Mouse (Mus musculus) forebrain, embryonic 13.5 days (tissue): ENCODE data around the gene Mapk14. TPM values are rescaled to one million over a fixed set of nuclear protein-coding genes. Genes with fewer than 3 reads are reported as not detected.
"Not testable (repeated sequence)": the region's sequence is repeated elsewhere in the genome, so short reads cannot be mapped to it uniquely, and the experiment has no call there.

Experiments
- ATAC-seq: fragments of 200-750 bp; cut with Nextera tagmentation; 2 replicates; pipeline ENCODE4 v1.8.0; 2017
- H3K27ac ChIP-seq: fragments of 300-500 bp; sonication (generic); 2 replicates; pipeline ENCODE4 v1.5.1; 2015; ENCODE audit warnings: inconsistent platforms, mild to moderate bottlenecking, moderate library complexity
- H3K27me3 ChIP-seq: fragments of 300-500 bp; sonication (generic); 2 replicates; pipeline ENCODE4 v1.6.1; 2015; ENCODE audit warnings: mild to moderate bottlenecking, inconsistent platforms
- H3K36me3 ChIP-seq: fragments of 300-500 bp; sonication (generic); 2 replicates; pipeline ENCODE4 v1.6.1; 2015; ENCODE audit warnings: mild to moderate bottlenecking, inconsistent platforms; ENCODE audit not compliant: poor library complexity, severe bottlenecking
- H3K4me1 ChIP-seq: fragments of 300-500 bp; sonication (generic); 2 replicates; pipeline ENCODE4 v1.6.1; 2015; ENCODE audit warnings: inconsistent platforms
- H3K4me2 ChIP-seq: fragments of 300-500 bp; sonication (generic); 2 replicates; pipeline ENCODE4 v1.6.1; 2015; ENCODE audit warnings: inconsistent platforms, mild to moderate bottlenecking, moderate library complexity
- H3K4me3 ChIP-seq: fragments of 300-500 bp; sonication (generic); 2 replicates; pipeline ENCODE4 v1.5.1; 2015; ENCODE audit warnings: mild to moderate bottlenecking, inconsistent platforms
- H3K9ac ChIP-seq: fragments of 300-500 bp; sonication (generic); 2 replicates; pipeline ENCODE4 v1.6.1; 2015; ENCODE audit warnings: mild to moderate bottlenecking, inconsistent platforms
- H3K9me3 ChIP-seq: fragments of 300-500 bp; sonication (generic); replicated peaks from 2 replicates; pipeline ENCODE4 v1.6.1; 2016; ENCODE audit warnings: inconsistent platforms
- WGBS: fragments of 180-500 bp; shearing (Covaris S2); methylation state at CpG from one replicate; pipeline ENCODE4 v1.1.7; 2015; 5-methylcytosine and 5-hydroxymethylcytosine counted together
- polyA plus RNA-seq: library from polyadenylated mRNA; unstranded; fragments of >200 nt; fragmentation: Nextera tagmentation; extraction: Ambion mirVana; gene quantifications from 2 replicates; pipeline ENCODE4 v1.2.1, GENCODE M21; 2015

The Mapk14 gene
- polyA plus RNA-seq, 1 experiment from 2014 or later = 27.1 TPM

DNA sequence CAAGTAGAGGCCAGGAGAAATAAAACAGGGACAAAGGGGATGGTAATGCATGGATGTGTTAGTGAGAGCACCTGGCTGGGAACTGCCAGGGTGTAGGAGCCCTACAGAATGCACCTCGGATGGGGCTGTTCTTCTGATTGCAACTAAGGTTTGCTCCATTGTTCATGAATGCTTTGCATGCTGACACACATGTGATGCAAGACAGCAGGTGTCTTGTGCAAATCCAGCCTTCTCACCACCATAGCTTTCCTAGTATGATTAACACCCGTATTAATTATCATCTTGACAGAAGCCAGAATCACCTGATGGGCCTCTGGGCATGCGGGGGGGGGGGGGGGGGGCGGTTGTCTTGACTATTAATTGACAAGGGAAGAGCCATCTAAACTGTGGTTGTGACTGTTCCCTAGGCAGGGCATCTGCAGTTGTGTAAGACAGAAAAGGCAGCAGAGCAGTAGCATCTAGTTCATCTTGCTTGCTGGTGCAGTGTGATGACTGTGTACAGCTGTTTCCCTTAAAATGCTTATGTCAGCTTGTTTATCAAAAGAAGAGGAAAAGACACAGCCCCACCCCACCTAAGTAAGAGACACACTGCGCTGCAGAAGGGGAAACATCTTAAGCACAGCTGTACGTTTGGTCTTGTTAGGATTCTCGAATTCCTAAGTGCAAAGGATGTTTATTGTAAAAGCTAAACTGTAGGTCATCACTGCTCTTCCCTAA, 24.9 kb downstream of the Mapk14 start:
- 68% methylated on average over 6 of the region's 7 CpGs for WGBS

DNA sequence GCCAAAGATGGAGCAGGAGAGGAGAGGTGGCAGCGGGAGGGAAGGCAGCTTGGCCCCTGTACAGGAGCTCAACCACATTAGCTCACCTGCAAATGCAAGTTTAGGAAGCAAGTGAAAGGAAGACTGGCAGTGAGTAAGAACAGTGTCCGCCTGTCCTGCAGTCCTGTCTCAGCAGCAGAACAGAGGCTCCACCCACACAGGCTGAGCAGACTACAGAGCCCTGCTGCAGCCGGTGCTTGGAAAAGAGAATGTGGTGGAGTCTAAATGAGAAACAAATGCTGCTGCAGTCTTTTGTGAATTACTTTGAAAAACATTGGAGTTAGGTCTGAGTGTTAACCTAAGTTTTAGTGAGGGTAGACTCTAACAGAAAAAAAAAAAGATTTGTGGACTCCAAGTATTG, 26.4 kb downstream of the Mapk14 start:
- no peaks in the 10 kb centered on the region for H3K9me3 ChIP-seq
- peaks cover 59% of the 10 kb centered on the region for H3K36me3 ChIP-seq
- 74% methylated on average over 3 of the region's 3 CpGs for WGBS
- H3K4me1 ChIP-seq = no peaks in the 10 kb centered on the region
- no peaks in the 10 kb centered on the region for H3K27me3 ChIP-seq
- H3K9ac ChIP-seq = no peak overlapping the region
- H3K27ac ChIP-seq = no peak overlapping the region
- ATAC-seq = no peak
- H3K4me2 ChIP-seq = no peak overlapping the region
- H3K4me3 ChIP-seq = no peak overlapping the region

More for the DNA sequence above, 24.9 kb downstream of the Mapk14 start:
- Histone ChIP-seq H3K36me3 (peaks cover 47% of the 10 kb centered on the region), H3K4me1 (no peaks in the 10 kb centered on the region), H3K4me2 (no peak overlapping the region), H3K27me3 (no peaks in the 10 kb centered on the region), H3K4me3 (no peak overlapping the region), H3K9ac (no peak overlapping the region), H3K9me3 (no peaks in the 10 kb centered on the region), H3K27ac (no peak overlapping the region)
- ATAC-seq = no peak

DNA sequence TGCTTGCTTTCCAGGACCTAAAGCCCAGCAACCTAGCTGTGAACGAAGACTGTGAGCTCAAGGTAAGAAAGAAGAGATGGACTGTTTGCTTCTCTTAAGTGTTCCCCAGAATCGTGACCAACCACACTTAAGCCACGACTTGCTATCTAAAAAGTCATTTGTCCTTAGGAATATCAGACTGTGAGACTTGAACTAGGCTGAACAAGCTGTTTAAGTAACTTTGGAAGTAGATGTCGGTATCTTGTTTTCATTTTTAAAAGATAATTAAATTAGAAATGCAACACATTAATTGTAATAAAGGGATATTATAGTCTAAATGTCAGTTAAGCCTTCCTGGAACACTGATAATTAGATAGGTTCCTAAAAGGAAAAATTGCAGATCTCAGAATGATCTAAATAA, 34.7 kb downstream of the Mapk14 start, which contains the start of gene AC170998.1:
TSS of gene AC170998.1 (plus strand) at position 301 of the 400 bp plus-strand sequence.
- WGBS = 95% methylated on average over 4 of the region's 4 CpGs
- peaks cover 82% of the 10 kb centered on the region for H3K36me3 ChIP-seq
- no peak within 1 kb of the TSS for H3K4me2 ChIP-seq
- ATAC-seq = no peak
- no peak within 1 kb of the TSS for H3K9ac ChIP-seq
- H3K27me3 ChIP-seq = no peaks in the 10 kb centered on the region
- no peaks in the 10 kb centered on the region for H3K4me1 ChIP-seq
- no peaks in the 10 kb centered on the region for H3K9me3 ChIP-seq
- no peak within 1 kb of the TSS for H3K4me3 ChIP-seq
- H3K27ac ChIP-seq = no peak within 1 kb of the TSS

DNA sequence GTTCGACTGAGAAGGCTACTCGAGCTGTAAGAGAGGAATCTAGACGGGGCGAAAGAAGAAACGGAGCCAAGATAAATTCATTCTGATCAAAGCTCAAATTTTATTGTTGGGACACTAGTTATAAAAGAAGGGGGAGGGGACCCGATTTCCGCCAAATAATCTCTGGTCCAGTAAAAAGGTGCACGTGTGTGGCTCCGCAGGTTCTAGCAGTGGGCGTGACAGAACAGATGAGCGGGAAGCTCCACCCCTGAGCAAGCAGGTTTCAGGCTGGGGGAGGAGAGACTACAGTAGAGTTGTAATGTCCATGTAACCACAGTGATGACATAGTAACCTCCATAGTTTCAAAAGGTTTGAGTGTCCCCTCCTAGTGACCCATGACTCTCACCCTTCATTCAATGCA, 36.4 kb downstream of the Mapk14 start:
- not testable (repeated sequence) for H3K4me3 ChIP-seq, ATAC-seq, H3K27me3 ChIP-seq, H3K4me1 ChIP-seq, H3K27ac ChIP-seq, H3K4me2 ChIP-seq, H3K9ac ChIP-seq, H3K9me3 ChIP-seq
- H3K36me3 ChIP-seq = peaks cover 86% of the 10 kb centered on the region
- 92% methylated on average over 11 of the region's 11 CpGs for WGBS

DNA sequence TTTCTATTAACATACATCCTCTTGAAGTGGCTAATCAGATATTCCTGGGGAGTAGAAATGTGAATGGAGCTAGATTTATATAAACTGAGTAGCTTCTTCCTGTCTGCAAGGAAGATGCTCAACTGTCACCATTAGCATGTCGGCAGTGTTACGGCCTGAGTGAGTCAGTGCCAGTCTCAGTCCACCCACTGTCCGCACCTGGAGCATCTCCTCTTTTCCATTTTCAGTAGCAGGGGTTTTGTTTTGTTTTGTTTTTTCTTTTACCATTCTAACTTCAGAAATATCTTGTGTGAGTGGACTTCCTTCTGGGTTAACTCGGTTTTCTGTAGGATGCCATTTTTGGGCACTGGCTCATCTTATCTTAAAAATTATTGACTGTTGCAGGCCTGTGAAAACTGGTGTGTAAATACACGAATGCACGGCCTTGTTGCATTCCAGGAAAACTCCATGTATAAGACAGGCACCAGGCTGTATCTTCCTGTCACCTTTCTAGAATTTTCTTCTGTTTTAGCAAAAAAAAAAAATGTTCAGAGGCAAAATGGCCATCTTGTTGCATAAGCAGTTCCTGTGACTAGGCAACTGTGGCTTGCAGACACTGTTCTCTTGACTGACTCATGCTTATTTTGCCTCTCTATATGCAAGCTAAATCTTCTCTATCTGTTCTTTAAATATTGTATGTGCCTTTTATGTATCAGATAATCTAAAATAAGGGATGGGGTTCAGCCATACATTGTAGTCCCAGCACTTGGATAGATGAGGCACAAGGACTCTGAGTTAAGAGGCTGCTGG, 44.4 kb downstream of the Mapk14 start:
- H3K4me2 ChIP-seq = no peak overlapping the region
- no peaks in the 10 kb centered on the region for H3K27me3 ChIP-seq
- WGBS = 95% methylated on average over 6 of the region's 6 CpGs
- no peaks in the 10 kb centered on the region for H3K4me1 ChIP-seq
- peaks cover 49% of the 10 kb centered on the region for H3K36me3 ChIP-seq
- H3K4me3 ChIP-seq = no peak overlapping the region
- no peaks in the 10 kb centered on the region for H3K9me3 ChIP-seq
- ATAC-seq = no peak
- H3K9ac ChIP-seq = no peak overlapping the region
- H3K27ac ChIP-seq = no peak overlapping the region

DNA sequence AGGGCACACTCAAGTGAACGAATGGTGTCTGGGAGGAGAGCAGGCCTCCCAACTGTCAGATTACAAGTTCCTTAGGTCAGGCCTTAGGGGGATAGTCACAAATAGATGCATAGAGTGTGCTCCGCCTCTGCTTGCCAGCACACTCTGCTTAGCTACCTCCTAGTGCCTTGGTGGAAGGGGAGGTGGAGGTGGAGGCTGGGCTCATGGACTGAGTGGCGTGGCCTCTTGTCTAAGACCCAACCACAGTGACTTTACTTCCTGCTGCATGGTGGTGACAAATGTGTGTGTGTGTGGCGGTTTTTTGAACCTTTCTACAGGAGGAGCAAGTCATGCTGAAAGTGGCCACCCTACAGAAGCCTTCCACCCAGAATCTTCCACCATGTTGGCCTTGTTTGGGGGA, 45.4 kb downstream of the Mapk14 start:
- H3K27me3 ChIP-seq = no peaks in the 10 kb centered on the region
- no peaks in the 10 kb centered on the region for H3K9me3 ChIP-seq
- H3K4me3 ChIP-seq = no peak overlapping the region
- H3K4me2 ChIP-seq = no peak overlapping the region
- ATAC-seq = no peak
- no peak overlapping the region for H3K27ac ChIP-seq
- H3K36me3 ChIP-seq = peaks cover 49% of the 10 kb centered on the region
- H3K9ac ChIP-seq = no peak overlapping the region
- H3K4me1 ChIP-seq = no peaks in the 10 kb centered on the region
- 90% methylated on average over 4 of the region's 4 CpGs for WGBS

DNA sequence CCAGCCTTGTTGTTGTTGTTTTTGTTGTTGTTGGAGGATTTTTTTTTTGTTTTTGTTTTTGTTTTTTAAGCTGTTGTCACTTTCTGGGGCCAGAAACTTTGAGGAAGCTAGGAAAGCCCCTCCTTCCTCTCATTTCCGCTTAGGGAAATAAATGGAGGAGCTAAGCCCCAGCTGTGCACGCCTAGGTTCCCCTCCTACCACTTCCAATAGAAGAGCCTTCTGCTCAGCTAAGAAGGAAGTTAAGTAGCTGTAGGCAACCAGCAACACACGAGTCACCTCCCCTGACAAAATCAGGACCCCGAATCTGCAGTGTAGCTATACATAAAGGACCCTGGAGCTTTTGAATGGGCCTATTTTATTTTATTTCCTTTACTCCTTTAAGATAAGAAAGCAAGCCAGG, 46.8 kb downstream of the Mapk14 start:
- Histone ChIP-seq H3K4me1 (no peaks in the 10 kb centered on the region), H3K9me3 (no peaks in the 10 kb centered on the region), H3K4me2 (no peak overlapping the region), H3K36me3 (peaks cover 52% of the 10 kb centered on the region), H3K4me3 (no peak overlapping the region), H3K27me3 (no peaks in the 10 kb centered on the region), H3K9ac (no peak overlapping the region), H3K27ac (no peak overlapping the region)
- ATAC-seq = no peak
- 84% methylated on average over 4 of the region's 4 CpGs for WGBS

DNA sequence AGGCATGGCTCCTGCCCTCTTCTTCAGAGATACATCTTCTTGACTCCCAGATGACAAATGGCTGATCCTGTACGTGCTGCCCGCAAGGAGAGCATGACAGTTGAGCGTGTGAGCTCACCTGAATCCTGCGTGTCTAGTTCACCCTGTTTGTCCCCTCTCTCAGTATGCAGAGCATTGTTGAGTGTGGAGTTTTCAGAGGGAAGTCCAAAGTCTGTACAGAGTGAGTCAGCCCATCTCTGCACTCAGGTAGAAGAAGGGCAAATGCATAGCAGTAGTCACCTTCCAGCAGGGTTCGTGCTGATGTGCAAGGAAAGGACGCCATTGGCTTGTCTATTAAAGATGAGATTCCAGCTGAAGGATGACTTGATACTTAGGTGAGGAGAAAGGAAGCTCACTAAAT, 48.1 kb downstream of the Mapk14 start:
- no peak for ATAC-seq
- Histone ChIP-seq H3K36me3 (peaks cover 57% of the 10 kb centered on the region), H3K27ac (no peak overlapping the region), H3K9me3 (no peaks in the 10 kb centered on the region), H3K9ac (no peak overlapping the region), H3K4me2 (no peak overlapping the region), H3K27me3 (no peaks in the 10 kb centered on the region), H3K4me1 (no peaks in the 10 kb centered on the region), H3K4me3 (no peak overlapping the region)
- 97% methylated on average over 6 of the region's 6 CpGs for WGBS

DNA sequence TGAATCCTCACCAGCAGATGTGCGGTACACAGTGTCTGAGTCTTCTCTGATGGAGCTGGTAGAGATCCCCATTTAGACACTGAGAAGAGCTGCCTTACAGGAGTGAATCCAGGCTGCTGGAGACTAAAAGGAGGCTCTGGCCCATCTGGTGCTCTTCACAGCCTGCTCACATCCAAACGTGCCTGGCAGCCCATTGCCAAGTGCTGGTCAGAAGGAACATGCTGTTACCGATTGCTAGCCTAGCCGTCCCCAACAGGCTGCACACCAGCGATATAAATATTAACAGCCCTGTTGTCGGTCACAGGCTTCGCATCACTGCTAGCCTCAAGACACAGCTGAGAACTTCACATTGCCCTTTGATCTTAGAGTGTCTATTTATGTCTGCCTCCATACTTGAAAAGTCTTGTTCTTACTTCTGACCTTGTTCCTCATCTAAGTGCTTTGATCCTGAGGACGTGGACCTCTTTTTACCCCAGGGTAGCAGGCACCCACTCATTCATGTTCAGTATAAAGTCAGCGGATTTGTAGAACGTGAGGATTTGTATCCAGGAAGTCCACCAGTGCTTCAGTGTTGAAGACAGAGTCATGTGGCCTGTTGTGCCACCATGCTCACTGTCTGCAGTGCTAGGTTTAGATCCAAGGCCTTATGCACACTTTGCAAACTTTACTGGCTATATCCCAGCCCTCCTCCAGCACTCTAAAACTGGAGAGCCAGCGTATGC, 52.2 kb downstream of the Mapk14 start:
- Histone ChIP-seq H3K27me3 (no peaks in the 10 kb centered on the region), H3K27ac (no peak overlapping the region), H3K9ac (no peak overlapping the region), H3K4me2 (no peak overlapping the region), H3K4me1 (no peaks in the 10 kb centered on the region), H3K9me3 (no peaks in the 10 kb centered on the region), H3K36me3 (peaks cover 87% of the 10 kb centered on the region), H3K4me3 (no peak overlapping the region)
- WGBS = 92% methylated on average over 11 of the region's 11 CpGs
- ATAC-seq = no peak

DNA sequence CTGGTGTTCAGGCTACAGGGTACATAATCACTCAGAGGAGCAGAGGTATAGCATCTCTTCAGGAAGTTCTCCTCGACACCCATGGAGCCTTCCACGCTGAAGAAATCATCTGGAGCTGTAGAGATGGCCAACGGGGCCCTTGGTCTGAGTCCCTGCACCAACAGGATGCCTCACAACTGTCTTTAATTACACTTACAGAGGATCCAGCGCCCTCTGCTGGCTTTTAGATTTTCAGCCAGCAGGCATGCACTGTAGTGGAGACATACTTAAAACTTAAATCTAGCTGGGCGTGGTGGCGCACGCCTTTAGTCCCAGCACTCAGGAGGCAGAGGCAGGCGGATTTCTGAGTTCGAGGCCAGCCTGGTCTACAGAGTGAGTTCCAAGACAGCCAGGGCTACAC, 52.8 kb downstream of the Mapk14 start:
- Histone ChIP-seq H3K36me3 (peaks cover 88% of the 10 kb centered on the region), H3K4me1 (no peaks in the 10 kb centered on the region), H3K4me2 (no peak overlapping the region), H3K27ac (no peak overlapping the region), H3K9me3 (no peaks in the 10 kb centered on the region), H3K27me3 (no peaks in the 10 kb centered on the region), H3K4me3 (no peak overlapping the region), H3K9ac (no peak overlapping the region)
- no peak for ATAC-seq
- 91% methylated on average over 9 of the region's 9 CpGs for WGBS

DNA sequence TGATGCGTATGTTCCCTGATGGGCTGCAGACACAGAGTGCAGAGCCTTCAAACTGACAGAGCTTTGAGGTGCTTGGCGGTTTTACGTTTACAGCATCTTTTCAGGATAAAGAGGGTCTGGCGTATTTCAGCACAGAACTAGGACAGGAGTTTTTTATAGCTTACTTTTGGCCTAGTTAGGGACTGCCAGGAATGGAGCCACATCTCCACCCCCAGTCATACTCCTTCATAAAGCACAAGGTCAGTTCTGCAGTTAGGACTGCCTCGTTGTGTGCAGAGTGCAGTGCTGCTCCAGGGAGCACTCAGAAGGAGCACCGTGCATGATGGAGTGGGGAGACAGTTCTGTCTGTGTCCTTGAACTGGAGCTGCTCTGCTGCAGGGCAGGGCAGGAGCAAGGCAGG, 54.6 kb downstream of the Mapk14 start:
- H3K4me3 ChIP-seq = no peak overlapping the region
- no peak overlapping the region for H3K27ac ChIP-seq
- H3K9me3 ChIP-seq = no peaks in the 10 kb centered on the region
- H3K27me3 ChIP-seq = no peaks in the 10 kb centered on the region
- peaks cover 77% of the 10 kb centered on the region for H3K36me3 ChIP-seq
- WGBS = 94% methylated on average over 6 of the region's 6 CpGs
- no peak overlapping the region for H3K9ac ChIP-seq
- no peaks in the 10 kb centered on the region for H3K4me1 ChIP-seq
- no peak overlapping the region for H3K4me2 ChIP-seq
- ATAC-seq = no peak

DNA sequence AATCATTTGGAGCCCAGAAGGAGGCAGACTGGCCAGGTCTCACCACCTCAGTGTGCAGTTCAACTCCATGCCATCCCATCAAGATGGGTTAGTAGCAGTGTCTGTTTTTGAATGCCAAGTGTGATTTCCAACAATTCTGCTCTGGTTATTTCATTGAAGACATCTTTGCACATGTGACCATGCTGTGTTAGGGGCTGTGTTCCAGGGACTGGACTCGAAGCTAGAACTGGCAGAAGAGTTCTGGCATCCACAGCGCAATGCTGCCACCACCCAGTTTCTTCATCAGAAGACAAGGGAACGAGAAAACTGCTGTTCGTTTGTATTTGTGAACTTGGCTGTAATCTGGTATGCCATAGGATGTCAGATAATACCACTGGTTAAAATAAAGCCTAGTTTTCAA, 56.9 kb downstream of the Mapk14 start:
- Histone ChIP-seq H3K4me3 (no peak overlapping the region), H3K27ac (no peak overlapping the region), H3K4me2 (no peak overlapping the region), H3K9me3 (no peaks in the 10 kb centered on the region), H3K4me1 (no peaks in the 10 kb centered on the region), H3K36me3 (peaks cover 54% of the 10 kb centered on the region), H3K9ac (no peak overlapping the region), H3K27me3 (no peaks in the 10 kb centered on the region)
- 96% methylated on average over 4 of the region's 4 CpGs for WGBS
- no peak for ATAC-seq
